In the genomic region with DNA sequence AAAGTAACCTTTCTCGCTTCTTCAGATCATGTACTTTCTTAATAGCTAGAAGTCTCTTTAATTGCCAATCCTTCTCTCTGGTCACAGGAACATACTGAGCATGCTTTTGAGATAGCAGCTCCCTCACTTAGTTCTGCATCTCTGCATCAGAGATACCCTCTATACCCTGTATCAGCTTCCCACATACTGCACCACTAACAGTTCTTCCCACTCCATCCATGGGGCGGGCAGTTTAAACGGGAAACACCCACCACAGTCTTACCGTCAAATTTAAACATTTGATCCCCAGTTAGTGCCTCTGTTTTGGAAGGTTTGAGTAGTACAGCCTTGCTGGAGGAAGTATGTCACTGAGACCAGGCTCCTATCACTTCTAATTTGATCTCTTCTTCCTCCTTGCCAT, we compare ENCODE assay signal across 17 mouse cellular contexts.
A peak's percentile ranks its signal among the peaks of the same experiment; 100 is the strongest.
DNase-seq lines count a peak whose midpoint lies in the region; TF ChIP-seq lines count a peak whose summit lies in the region.
"Had no signal": no experiment of that assay in that cellular context is flagged by ENCODE, and none has a peak within 500 bp of the region (broad histone marks: within the 10 kb centered on the region; RNA-seq: fewer than 3 reads in every experiment).

No protein-coding gene starts in this region.

- peaks cover 0 to 29% of the 10 kb centered on the region in 2 experiments; a peak in 2 of 4 replicates for H3K36me3 ChIP-seq in MEL (ENCODE audit: control insufficient read depth in 1 of 2, insufficient read depth in 2 of 2, low read length in 2 of 2)

- DNase-seq in MEL (ENCODE audit: low read depth, low spot score), result peak; percentile 64
- DNase-seq in kidney, adult 18-20 months, result no peak
- DNase-seq: adrenal gland, adult 2 months; adrenal gland, adult 8-10 months; adrenal gland, postnatal 10 days; adrenal gland, postnatal 14 days; adrenal gland, postnatal 25 days; adrenal gland, postnatal 36 days; B cell, adult 2 months; cerebellum, adult 11 months; cerebellum, adult 11-12 months; cerebellum, adult 18-20 months; cerebellum, adult 2 months; cerebellum, adult 8-10 months had no signal

- no peak overlapping the region for H3K4me3 ChIP-seq in MEL (ENCODE audit: control insufficient read depth in 1 of 2, insufficient read depth in 1 of 2, low read depth in 2 of 2, low read length in 2 of 2)

- H3K9ac ChIP-seq in MEL (ENCODE audit: control insufficient read depth, low read depth, low read length, poor library complexity, severe bottlenecking), result no peak overlapping the region

- TF ChIP-seq CTCF in MEL (IDR thresholded peaks at IDR 0.05 in 2 of 3, conservative IDR thresholded peaks at IDR 0.05 in 1 of 3; ENCODE audit: control insufficient read depth in 1 of 3, insufficient read depth in 1 of 3, low read depth in 2 of 3, low read length in 3 of 3, poor library complexity in 1 of 3, severe bottlenecking in 1 of 3), result no peak

- H3K4me1 ChIP-seq in MEL (ENCODE audit: control insufficient read depth in 1 of 2, insufficient read depth in 2 of 2, low read length in 2 of 2), result peaks cover 6 to 30% of the 10 kb centered on the region in 2 experiments

- no peaks in the 10 kb centered on the region for H3K79me2 ChIP-seq in MEL (ENCODE audit: control insufficient read depth, insufficient read depth, low read length, poor library complexity)

- H3K27me3 ChIP-seq in MEL (ENCODE audit: control insufficient read depth in 1 of 2, insufficient read depth in 2 of 2, low read length in 2 of 2), result no peaks in the 10 kb centered on the region
- H3K27me3 ChIP-seq: CH12.LX, Patski had no signal

- TF ChIP-seq POLR2A in MEL (IDR thresholded peaks at IDR 0.05; ENCODE audit: control insufficient read depth in 1 of 2, insufficient read depth in 1 of 2, low read depth in 1 of 2, low read length in 2 of 2, poor library complexity in 1 of 2), result no peak

- peak overlapping the region; percentile 42; the same call in 1 of the 2 replicates for H3K27ac ChIP-seq in MEL (ENCODE audit: control insufficient read depth, low read depth, low read length)

- peak; percentile 53 to 67; a peak in 3 of 4 replicates for TF ChIP-seq EP300 in MEL (IDR thresholded peaks at IDR 0.05; ENCODE audit: low read depth in 1 of 2, low read length in 2 of 2)

- TF ChIP-seq RAD21 in MEL (IDR thresholded peaks at IDR 0.05; ENCODE audit: low read depth, low read length), result no peak

- H3K9me3 ChIP-seq in MEL (replicated peaks; ENCODE audit: insufficient read depth, low read length), result no peaks in the 10 kb centered on the region
- H3K9me3 ChIP-seq: G1E had no signal

TF ChIP-seq in MEL, 35 proteins besides CTCF, POLR2A, EP300 and RAD21:
- TF ChIP-seq MAX (IDR thresholded peaks at IDR 0.05; ENCODE audit: low read length) (no peak), MYB (IDR thresholded peaks at IDR 0.05; ENCODE audit: low read depth, low read length) (peak; percentile 26; the same call in 1 of the 2 replicates), TCF12 (IDR thresholded peaks at IDR 0.05; ENCODE audit: low read depth, low read length) (no peak), USF2 (IDR thresholded peaks at IDR 0.05; ENCODE audit: borderline replicate concordance in 1 of 2, insufficient read depth in 1 of 2, low read depth in 1 of 2, low read length in 2 of 2) (no peak), KAT2A (conservative IDR thresholded peaks at IDR 0.05; ENCODE audit: low read depth, low read length) (no peak), MYC (IDR thresholded peaks at IDR 0.05; ENCODE audit: low read depth, low read length) (no peak), NELFE (IDR thresholded peaks at IDR 0.05; ENCODE audit: low read depth, low read length) (no peak), RCOR1 (IDR thresholded peaks at IDR 0.05; ENCODE audit: low read depth, low read length) (0 out of 2 replicates have a peak, but pooled peaks have one; percentile 35), CHD2 (IDR thresholded peaks at IDR 0.05; ENCODE audit: low read length) (no peak), BHLHE40 (IDR thresholded peaks at IDR 0.05; ENCODE audit: borderline replicate concordance, low read depth, low read length) (no peak), POLR2AphosphoS2 (IDR thresholded peaks at IDR 0.05; ENCODE audit: low read length) (no peak), UBTF (IDR thresholded peaks at IDR 0.05; ENCODE audit: borderline replicate concordance, insufficient read depth, low read depth, low read length) (no peak), MXI1 (IDR thresholded peaks at IDR 0.05; ENCODE audit: low read depth, low read length) (no peak), GATA1 (IDR thresholded peaks at IDR 0.05; ENCODE audit: low read depth, low read length) (peak; percentile 37), MEF2A (IDR thresholded peaks at IDR 0.05; ENCODE audit: extremely low read depth, insufficient replicate concordance, low read depth, low read length, poor library complexity, severe bottlenecking) (no peak), TBP (IDR thresholded peaks at IDR 0.05; ENCODE audit: low read depth, low read length) (no peak), JUND (IDR thresholded peaks at IDR 0.05; ENCODE audit: low read depth, low read length) (no peak), ZNF384 (IDR thresholded peaks at IDR 0.05; ENCODE audit: low read depth, low read length) (no peak), USF1 (IDR thresholded peaks at IDR 0.05; ENCODE audit: low read depth, low read length) (no peak), HCFC1 (IDR thresholded peaks at IDR 0.05; ENCODE audit: low read depth, low read length) (no peak), ELF1 (IDR thresholded peaks at IDR 0.05; ENCODE audit: low read depth, low read length) (no peak)
